Mouse (Mus musculus) intestine, embryonic 15.5 days (tissue): ENCODE measurements around the gene Tbx5. TPM values are rescaled to one million over a fixed set of nuclear protein-coding genes. Genes with fewer than 3 reads are reported as not detected.

ENCODE experiments used
- ATAC-seq: fragments of 200-750 bp; cut with Nextera tagmentation; 2 replicates; pipeline ENCODE4 v1.8.0; 2017; ENCODE audit warnings: moderate TSS enrichment, moderate library complexity
- H3K27ac ChIP-seq: fragments of 300-500 bp; sonication (generic); 2 replicates; pipeline ENCODE4 v1.5.1; 2015; ENCODE audit warnings: mild to moderate bottlenecking, inconsistent platforms
- H3K27me3 ChIP-seq: fragments of 300-500 bp; sonication (generic); replicated peaks from 2 replicates; pipeline ENCODE4 v1.6.1; 2015; ENCODE audit warnings: inconsistent platforms
- H3K36me3 ChIP-seq: fragments of 300-500 bp; sonication (generic); 2 replicates; pipeline ENCODE4 v1.6.1; 2015; ENCODE audit warnings: inconsistent platforms
- H3K4me1 ChIP-seq: fragments of 300-500 bp; sonication (generic); replicated peaks from 2 replicates; pipeline ENCODE4 v1.6.1; 2015; ENCODE audit warnings: inconsistent platforms
- H3K4me2 ChIP-seq: fragments of 300-500 bp; sonication (generic); replicated peaks from 2 replicates; pipeline ENCODE4 v1.6.1; 2015; ENCODE audit warnings: mild to moderate bottlenecking, inconsistent platforms
- H3K4me3 ChIP-seq: fragments of 300-500 bp; sonication (generic); replicated peaks from 2 replicates; pipeline ENCODE4 v1.5.1; 2015; ENCODE audit warnings: inconsistent platforms
- H3K9ac ChIP-seq: fragments of 300-500 bp; sonication (generic); 2 replicates; pipeline ENCODE4 v1.6.1; 2015; ENCODE audit warnings: inconsistent platforms
- H3K9me3 ChIP-seq: fragments of 300-500 bp; sonication (generic); 2 replicates; pipeline ENCODE4 v1.6.1; 2016; ENCODE audit warnings: inconsistent platforms
- WGBS: fragments of 180-500 bp; shearing (Covaris S2); methylation state at CpG from one replicate; pipeline ENCODE4 v1.1.7; 2015; 5-methylcytosine and 5-hydroxymethylcytosine counted together
- polyA plus RNA-seq: library from polyadenylated mRNA; unstranded; fragments of >200 nt; fragmentation: Nextera tagmentation; extraction: Ambion mirVana; gene quantifications from 2 replicates; pipeline ENCODE4 v1.2.1, GENCODE M21; 2015

The Tbx5 gene
- polyA plus RNA-seq, 1 experiment from 2014 or later = 0.13 TPM

GRCm38 (mm10) chr5:119802617-119803410, 29.7 kb upstream of the Tbx5 start:
- H3K36me3 ChIP-seq = no peaks in the 10 kb centered on the region
- no peak overlapping the region for H3K4me3 ChIP-seq
- 2% methylated on average over 27 of the region's 27 CpGs for WGBS
- ATAC-seq = no peak
- H3K9me3 ChIP-seq = no peaks in the 10 kb centered on the region
- H3K4me1 ChIP-seq = no peaks in the 10 kb centered on the region
- H3K27me3 ChIP-seq = peaks cover 98% of the 10 kb centered on the region
- no peak overlapping the region for H3K27ac ChIP-seq
- H3K9ac ChIP-seq = no peak overlapping the region
- no peak overlapping the region for H3K4me2 ChIP-seq

- H3K9ac ChIP-seq = no peak overlapping the region
- H3K4me3 ChIP-seq = no peak overlapping the region
- no peaks in the 10 kb centered on the region for H3K4me1 ChIP-seq
- no peaks in the 10 kb centered on the region for H3K9me3 ChIP-seq
- H3K36me3 ChIP-seq = no peaks in the 10 kb centered on the region
- ATAC-seq = no peak
- under 1% methylated on average over 64 of the region's 64 CpGs for WGBS
- H3K27me3 ChIP-seq = peaks cover 98% of the 10 kb centered on the region
- no peak overlapping the region for H3K27ac ChIP-seq
- no peak overlapping the region for H3K4me2 ChIP-seq
These were observed 28.8 kb upstream of the Tbx5 start for GRCm38 (mm10) chr5:119803411-119804251.

GRCm38 (mm10) chr5:119804301-119805039, 28.0 kb upstream of the Tbx5 start:
- Histone ChIP-seq H3K9me3 (no peaks in the 10 kb centered on the region), H3K36me3 (no peaks in the 10 kb centered on the region), H3K27me3 (peaks cover 98% of the 10 kb centered on the region), H3K27ac (no peak overlapping the region), H3K4me2 (no peak overlapping the region), H3K4me3 (no peak overlapping the region), H3K4me1 (no peaks in the 10 kb centered on the region), H3K9ac (no peak overlapping the region)
- under 1% methylated on average over 35 of the region's 35 CpGs for WGBS
- ATAC-seq = no peak

- H3K27me3 ChIP-seq = peaks cover 95% of the 10 kb centered on the region
- 0% methylated on average over 5 of the region's 5 CpGs for WGBS
- H3K36me3 ChIP-seq = no peaks in the 10 kb centered on the region
- H3K4me2 ChIP-seq = no peak overlapping the region
- H3K27ac ChIP-seq = no peak overlapping the region
- H3K9me3 ChIP-seq = no peaks in the 10 kb centered on the region
- H3K4me1 ChIP-seq = no peaks in the 10 kb centered on the region
- no peak overlapping the region for H3K9ac ChIP-seq
- no peak overlapping the region for H3K4me3 ChIP-seq
- ATAC-seq = no peak
These were observed 26.8 kb upstream of the Tbx5 start for GRCm38 (mm10) chr5:119805636-119806035.

- ATAC-seq = no peak
- peaks cover 89% of the 10 kb centered on the region for H3K27me3 ChIP-seq
- no peak overlapping the region for H3K4me3 ChIP-seq
- H3K9ac ChIP-seq = no peak overlapping the region
- no peaks in the 10 kb centered on the region for H3K4me1 ChIP-seq
- no peaks in the 10 kb centered on the region for H3K9me3 ChIP-seq
- no peaks in the 10 kb centered on the region for H3K36me3 ChIP-seq
- H3K4me2 ChIP-seq = no peak overlapping the region
- H3K27ac ChIP-seq = no peak overlapping the region
These were observed 26.0 kb upstream of the Tbx5 start for GRCm38 (mm10) chr5:119806467-119806866.

- Histone ChIP-seq H3K4me3 (no peak overlapping the region), H3K9ac (no peak overlapping the region), H3K27me3 (peaks cover 83% of the 10 kb centered on the region), H3K4me2 (no peak overlapping the region), H3K9me3 (no peaks in the 10 kb centered on the region), H3K4me1 (no peaks in the 10 kb centered on the region), H3K27ac (no peak overlapping the region), H3K36me3 (no peaks in the 10 kb centered on the region)
- no peak for ATAC-seq
- 3% methylated on average over 20 of the region's 20 CpGs for WGBS
These were observed 24.8 kb upstream of the Tbx5 start for GRCm38 (mm10) chr5:119807481-119808183.

GRCm38 (mm10) chr5:119808713-119809112, 23.8 kb upstream of the Tbx5 start:
- no peak overlapping the region for H3K27ac ChIP-seq
- H3K9me3 ChIP-seq = no peaks in the 10 kb centered on the region
- H3K4me2 ChIP-seq = no peak overlapping the region
- 43% methylated on average over 6 of the region's 6 CpGs for WGBS
- peaks cover 81% of the 10 kb centered on the region for H3K27me3 ChIP-seq
- H3K4me3 ChIP-seq = no peak overlapping the region
- no peaks in the 10 kb centered on the region for H3K4me1 ChIP-seq
- no peak overlapping the region for H3K9ac ChIP-seq
- no peak for ATAC-seq
- H3K36me3 ChIP-seq = no peaks in the 10 kb centered on the region

- Histone ChIP-seq H3K27me3 (peaks cover 60% of the 10 kb centered on the region), H3K4me1 (no peaks in the 10 kb centered on the region), H3K9ac (no peak overlapping the region), H3K9me3 (no peaks in the 10 kb centered on the region), H3K4me2 (no peak overlapping the region), H3K36me3 (no peaks in the 10 kb centered on the region), H3K27ac (no peak overlapping the region), H3K4me3 (no peak overlapping the region)
- ATAC-seq = no peak
- WGBS = 52% methylated on average over 12 of the region's 12 CpGs
These were observed 21.3 kb upstream of the Tbx5 start for GRCm38 (mm10) chr5:119810994-119811690.

- H3K9me3 ChIP-seq = no peaks in the 10 kb centered on the region
- H3K4me3 ChIP-seq = no peak overlapping the region
- no peak overlapping the region for H3K4me2 ChIP-seq
- H3K27ac ChIP-seq = no peak overlapping the region
- H3K36me3 ChIP-seq = no peaks in the 10 kb centered on the region
- no peak for ATAC-seq
- peaks cover 46% of the 10 kb centered on the region for H3K27me3 ChIP-seq
- no peak overlapping the region for H3K9ac ChIP-seq
- H3K4me1 ChIP-seq = no peaks in the 10 kb centered on the region
- 62% methylated on average over 1 of the region's 1 CpGs for WGBS
These were observed 17.2 kb upstream of the Tbx5 start for GRCm38 (mm10) chr5:119815247-119815646.

GRCm38 (mm10) chr5:119820452-119820851, 12.0 kb upstream of the Tbx5 start:
- no peaks in the 10 kb centered on the region for H3K4me1 ChIP-seq
- no peak overlapping the region for H3K9ac ChIP-seq
- no peaks in the 10 kb centered on the region for H3K9me3 ChIP-seq
- no peak for ATAC-seq
- H3K4me2 ChIP-seq = no peak overlapping the region
- peaks cover 72% of the 10 kb centered on the region for H3K27me3 ChIP-seq
- no peak overlapping the region for H3K4me3 ChIP-seq
- H3K27ac ChIP-seq = no peak overlapping the region
- WGBS = 85% methylated on average over 6 of the region's 6 CpGs
- no peaks in the 10 kb centered on the region for H3K36me3 ChIP-seq

GRCm38 (mm10) chr5:119821506-119821905, 11.0 kb upstream of the Tbx5 start:
- Histone ChIP-seq H3K27ac (no peak overlapping the region), H3K36me3 (no peaks in the 10 kb centered on the region), H3K4me3 (no peak overlapping the region), H3K9ac (no peak overlapping the region), H3K4me2 (no peak overlapping the region), H3K27me3 (peaks cover 73% of the 10 kb centered on the region), H3K4me1 (no peaks in the 10 kb centered on the region), H3K9me3 (no peaks in the 10 kb centered on the region)
- ATAC-seq = no peak
- 52% methylated on average over 2 of the region's 2 CpGs for WGBS
